Mouse (Mus musculus): Measurements from ENCODE around the gene Uba5. TPM values are rescaled to one million over a fixed set of nuclear protein-coding genes. Genes with fewer than 3 reads are reported as not detected.

Uba5 gene
- polyA plus RNA-seq, 1 experiment from 2014 or later = 46.7 TPM

GRCm38 (mm10) chr9:104088555-104088954, 25.6 kb upstream of the Uba5 start:
- no peak overlapping the region for H3K27ac ChIP-seq
- no peak overlapping the region for H3K9ac ChIP-seq
- no peaks in the 10 kb centered on the region for H3K4me1 ChIP-seq (replicated peaks)
- no peaks in the 10 kb centered on the region for H3K27me3 ChIP-seq (replicated peaks)
- H3K4me2 ChIP-seq (replicated peaks) = no peak overlapping the region
- no peaks in the 10 kb centered on the region for H3K9me3 ChIP-seq
- WGBS = 72% methylated on average over 8 of the region's 8 CpGs
- no peak for ATAC-seq
- no peaks in the 10 kb centered on the region for H3K36me3 ChIP-seq
- no peak overlapping the region for H3K4me3 ChIP-seq (replicated peaks)

DNA sequence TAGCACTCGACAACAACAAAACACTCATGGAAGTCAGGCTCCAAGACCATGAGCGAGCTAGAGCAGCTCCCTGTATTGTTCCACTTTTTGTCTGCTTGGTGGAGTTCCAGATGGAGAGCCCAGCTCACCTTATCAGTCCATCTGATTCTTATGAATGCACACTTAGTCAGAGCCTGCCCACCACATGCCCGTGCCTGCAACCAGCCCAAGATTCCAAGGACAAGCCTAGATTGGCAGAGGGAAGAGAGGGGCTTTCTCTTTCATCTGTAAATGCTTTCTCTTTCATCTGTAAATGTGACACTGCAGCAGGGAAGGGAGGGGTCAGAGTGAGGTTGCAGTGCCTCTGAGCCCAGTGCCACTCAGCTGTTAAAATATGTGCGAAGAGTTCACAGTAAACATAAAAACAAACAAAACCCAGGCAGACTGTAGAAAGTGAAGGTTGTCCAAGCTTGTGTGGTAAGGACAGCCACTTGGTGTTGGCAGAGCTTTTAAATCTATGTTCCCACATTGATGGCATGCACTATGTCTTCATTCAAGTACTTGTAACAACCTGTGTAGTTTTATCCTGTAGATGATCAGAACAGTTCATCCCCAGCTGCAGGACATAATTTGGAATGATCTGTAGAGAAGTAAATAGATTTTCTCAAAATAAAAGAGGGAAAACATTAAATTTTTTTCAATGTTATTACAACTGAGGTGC, 22.9 kb upstream of the Uba5 start:
- Histone ChIP-seq H3K27me3 (replicated peaks) (no peaks in the 10 kb centered on the region), H3K9me3 (no peaks in the 10 kb centered on the region), H3K36me3 (no peaks in the 10 kb centered on the region), H3K9ac (no peak overlapping the region), H3K4me2 (replicated peaks) (no peak overlapping the region), H3K4me3 (replicated peaks) (no peak overlapping the region), H3K27ac (no peak overlapping the region), H3K4me1 (replicated peaks) (no peaks in the 10 kb centered on the region)
- 67% methylated on average over 4 of the region's 4 CpGs for WGBS
- no peak for ATAC-seq

- Histone ChIP-seq H3K27me3 (replicated peaks) (no peaks in the 10 kb centered on the region), H3K36me3 (no peaks in the 10 kb centered on the region), H3K27ac (no peak overlapping the region), H3K4me3 (replicated peaks) (no peak overlapping the region), H3K4me1 (replicated peaks) (no peaks in the 10 kb centered on the region), H3K9me3 (no peaks in the 10 kb centered on the region), H3K4me2 (replicated peaks) (no peak overlapping the region), H3K9ac (no peak overlapping the region)
- ATAC-seq = no peak
- WGBS = 74% methylated on average over 3 of the region's 3 CpGs
Measured at GRCm38 (mm10) chr9:104080038-104080437, 17.1 kb upstream of the Uba5 start.

DNA sequence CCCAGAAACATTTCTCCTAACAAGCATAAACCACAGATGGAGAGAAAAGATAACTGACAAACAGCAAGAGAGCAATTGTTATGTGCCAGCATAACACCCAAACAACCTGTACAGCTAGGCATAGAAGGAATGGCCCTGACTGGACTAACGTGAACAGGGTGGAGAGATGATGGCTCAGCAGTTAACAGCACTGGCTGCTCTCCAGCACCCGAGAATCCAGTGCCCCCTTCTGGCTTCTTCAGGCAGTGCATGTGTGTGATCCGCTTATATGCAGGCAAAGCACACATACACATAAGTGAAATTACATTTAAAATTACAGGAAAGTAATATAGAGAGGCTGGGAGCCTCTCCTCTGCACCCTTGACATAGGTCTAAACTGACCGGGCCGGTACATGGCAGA, 16.4 kb upstream of the Uba5 start:
- Histone ChIP-seq H3K27me3 (replicated peaks) (no peaks in the 10 kb centered on the region), H3K4me1 (replicated peaks) (no peaks in the 10 kb centered on the region), H3K4me2 (replicated peaks) (no peak overlapping the region), H3K9me3 (no peaks in the 10 kb centered on the region), H3K9ac (no peak overlapping the region), H3K36me3 (no peaks in the 10 kb centered on the region), H3K27ac (no peak overlapping the region), H3K4me3 (replicated peaks) (no peak overlapping the region)
- 52% methylated on average over 5 of the region's 5 CpGs for WGBS
- ATAC-seq = peak; percentile 63; the same call in 1 of the 2 replicates

GRCm38 (mm10) chr9:104078780-104079179, 15.8 kb upstream of the Uba5 start:
- H3K27me3 ChIP-seq (replicated peaks) = no peaks in the 10 kb centered on the region

GRCm38 (mm10) chr9:104075808-104076207, 12.9 kb upstream of the Uba5 start:
- Histone ChIP-seq H3K4me2 (replicated peaks) (no peak overlapping the region), H3K4me3 (replicated peaks) (no peak overlapping the region), H3K27ac (no peak overlapping the region), H3K36me3 (no peaks in the 10 kb centered on the region), H3K9ac (no peak overlapping the region), H3K4me1 (replicated peaks) (no peaks in the 10 kb centered on the region), H3K27me3 (replicated peaks) (no peaks in the 10 kb centered on the region), H3K9me3 (no peaks in the 10 kb centered on the region)
- ATAC-seq = no peak
- WGBS = 66% methylated on average over 2 of the region's 2 CpGs

More at GRCm38 (mm10) chr9:104078780-104079179, 15.8 kb upstream of the Uba5 start:
- ATAC-seq = no peak
- no peak overlapping the region for H3K27ac ChIP-seq
- H3K9me3 ChIP-seq = no peaks in the 10 kb centered on the region
- no peaks in the 10 kb centered on the region for H3K4me1 ChIP-seq (replicated peaks)
- H3K4me3 ChIP-seq (replicated peaks) = no peak overlapping the region
- whole genome bisulfite sequencing = 93% methylated on average over 1 of the region's 1 CpGs
- H3K9ac ChIP-seq = no peak overlapping the region
- no peak overlapping the region for H3K4me2 ChIP-seq (replicated peaks)
- no peaks in the 10 kb centered on the region for H3K36me3 ChIP-seq

DNA sequence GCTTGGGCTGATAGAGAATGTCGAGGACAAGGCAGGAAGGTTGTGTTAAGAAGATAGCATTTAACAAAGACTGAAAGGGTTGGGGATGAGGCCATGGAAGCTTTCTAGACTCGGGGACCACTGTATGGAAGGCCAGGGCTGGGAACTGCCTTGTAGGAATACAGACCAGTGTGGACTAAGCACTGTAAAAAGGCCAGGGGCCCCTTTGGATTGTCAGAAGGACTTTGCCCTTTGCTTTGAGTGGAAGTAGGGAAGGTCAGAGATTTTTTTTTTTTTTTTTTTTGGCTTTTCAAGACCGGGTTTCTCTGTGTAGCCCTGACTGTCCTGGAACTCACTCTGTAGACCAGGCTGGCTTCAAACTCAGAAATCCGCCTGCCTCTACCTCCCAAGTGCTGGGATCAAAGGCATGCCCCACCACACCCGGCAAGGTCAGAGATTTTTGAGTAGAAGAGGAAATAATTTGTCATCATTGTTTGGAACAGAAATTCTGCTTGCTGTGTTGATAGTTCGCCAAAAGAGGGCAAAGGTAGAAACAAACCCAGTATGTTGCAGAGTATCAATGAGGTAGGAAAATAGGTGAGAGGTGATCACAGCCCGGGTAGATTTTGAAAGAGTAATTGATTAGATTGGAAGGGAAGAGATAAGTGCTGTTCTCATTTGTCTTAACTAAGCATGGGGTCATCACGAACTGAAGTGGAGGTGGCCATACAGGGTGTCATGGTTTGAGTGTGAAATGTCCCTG, 8.1 kb upstream of the Uba5 start:
- Histone ChIP-seq H3K9me3 (no peaks in the 10 kb centered on the region), H3K4me2 (replicated peaks) (no peak overlapping the region), H3K9ac (no peak overlapping the region), H3K36me3 (no peaks in the 10 kb centered on the region), H3K4me1 (replicated peaks) (no peaks in the 10 kb centered on the region), H3K4me3 (replicated peaks) (no peak overlapping the region), H3K27me3 (replicated peaks) (no peaks in the 10 kb centered on the region), H3K27ac (no peak overlapping the region)
- peak; percentile 85 for ATAC-seq
- WGBS = 70% methylated on average over 8 of the region's 8 CpGs

GRCm38 (mm10) chr9:104070241-104070640, 7.3 kb upstream of the Uba5 start:
- no peak overlapping the region for H3K4me2 ChIP-seq (replicated peaks)
- WGBS = 74% methylated on average over 4 of the region's 4 CpGs
- no peak overlapping the region for H3K9ac ChIP-seq
- no peaks in the 10 kb centered on the region for H3K4me1 ChIP-seq (replicated peaks)
- no peaks in the 10 kb centered on the region for H3K27me3 ChIP-seq (replicated peaks)
- no peak overlapping the region for H3K27ac ChIP-seq
- ATAC-seq = no peak
- H3K4me3 ChIP-seq (replicated peaks) = no peak overlapping the region
- no peaks in the 10 kb centered on the region for H3K9me3 ChIP-seq
- no peaks in the 10 kb centered on the region for H3K36me3 ChIP-seq

DNA sequence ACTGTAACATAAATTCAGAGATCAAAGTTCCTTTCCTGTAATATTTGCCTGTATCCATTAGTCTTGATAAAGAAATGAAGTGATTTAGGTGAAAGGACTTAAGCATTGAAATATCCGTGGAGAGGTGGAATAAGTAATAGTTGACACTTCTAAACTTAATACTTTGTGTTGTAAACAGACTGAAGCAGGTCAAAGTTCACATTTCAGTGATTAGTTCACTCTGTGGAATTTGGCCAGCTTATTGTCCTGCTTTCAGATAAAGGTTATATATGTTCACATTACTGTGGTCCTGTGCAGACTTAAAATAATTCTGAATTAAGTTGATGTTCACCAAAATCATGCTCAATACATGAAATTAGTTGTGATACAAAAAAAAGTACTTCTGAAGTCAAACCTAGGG, 1.6 kb upstream of the Uba5 start:
- Histone ChIP-seq H3K4me3 (replicated peaks) (no peak overlapping the region), H3K4me2 (replicated peaks) (no peak overlapping the region; the same call in 1 of the 2 replicates), H3K36me3 (peaks cover 5% of the 10 kb centered on the region), H3K27ac (no peak overlapping the region), H3K9me3 (no peaks in the 10 kb centered on the region), H3K4me1 (replicated peaks) (peaks cover 6% of the 10 kb centered on the region), H3K9ac (no peak overlapping the region), H3K27me3 (replicated peaks) (no peaks in the 10 kb centered on the region)
- ATAC-seq = no peak
- WGBS = 11% methylated on average over 1 of the region's 1 CpGs

DNA sequence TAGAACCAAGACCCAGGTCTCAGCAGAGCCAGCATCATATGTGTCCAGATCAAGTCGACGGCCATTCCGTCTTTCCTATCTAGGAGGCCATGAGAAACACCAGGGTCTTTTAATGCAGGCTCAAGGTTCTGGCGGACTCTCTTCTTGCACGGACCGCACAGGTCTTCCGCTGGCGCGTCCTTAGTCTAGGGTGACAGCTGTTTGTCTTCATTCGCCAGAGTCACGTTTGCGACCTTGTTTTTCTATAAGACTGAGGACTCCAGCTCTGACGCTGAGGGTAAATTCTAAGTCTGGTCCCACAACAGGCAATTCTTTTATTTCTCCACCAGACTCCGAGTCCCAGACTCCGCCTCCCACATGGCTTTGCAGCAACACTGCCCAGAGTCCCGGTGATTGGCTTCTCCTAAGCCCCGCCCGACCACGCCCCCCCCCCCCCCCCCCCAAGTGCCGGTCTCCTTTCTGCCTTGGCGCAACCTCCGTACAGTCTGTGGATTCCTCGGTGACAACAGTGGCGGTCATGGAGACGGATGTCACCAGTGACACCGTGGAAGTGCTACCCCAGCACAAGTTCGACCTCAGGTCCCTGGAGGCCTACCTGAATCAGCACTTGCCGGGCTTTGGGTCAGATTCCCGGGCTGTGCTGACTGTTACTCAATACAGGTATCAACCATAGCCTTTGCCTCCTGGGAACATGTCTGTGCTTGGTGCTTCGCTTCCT, 469 bp upstream of the Uba5 start, which contains the start of gene Acad11:
Acad11 (plus strand) TSS at position 134 of the 718 bp plus-strand sequence.
- WGBS = under 1% methylated on average over 25 of the region's 30 CpGs
- Histone ChIP-seq H3K27ac (0 out of 2 replicates have a peak within 1 kb of the TSS, but pooled peaks have one; percentile 42), H3K4me3 (replicated peaks) (peak within 1 kb of the TSS; percentile 100), H3K9ac (peak within 1 kb of the TSS; percentile 84), H3K9me3 (no peaks in the 10 kb centered on the region), H3K4me1 (replicated peaks) (peaks cover 6% of the 10 kb centered on the region), H3K4me2 (replicated peaks) (peak within 1 kb of the TSS; percentile 93), H3K27me3 (replicated peaks) (no peaks in the 10 kb centered on the region), H3K36me3 (peaks cover 6% of the 10 kb centered on the region)
- ATAC-seq = peak; percentile 97

DNA sequence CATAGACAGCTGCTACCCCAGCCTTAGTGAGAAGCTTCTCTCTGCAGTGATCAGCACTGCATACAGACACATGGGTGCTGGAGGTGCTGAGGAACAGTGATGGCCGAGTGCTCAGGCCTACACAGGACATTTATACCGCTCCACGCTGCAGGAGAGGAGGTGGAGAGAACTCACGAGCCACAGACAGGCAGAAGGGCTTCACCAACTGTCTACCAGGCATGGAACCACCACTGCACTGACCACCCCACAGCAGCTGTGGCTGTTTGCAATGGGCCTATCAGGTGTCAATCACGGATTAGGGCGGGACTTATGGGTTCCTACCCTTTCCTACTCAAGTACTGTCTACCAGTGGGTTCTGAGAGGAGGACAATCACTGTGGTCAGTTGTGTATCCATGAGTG, 11.9 kb downstream of the Uba5 start:
- no peaks in the 10 kb centered on the region for H3K27me3 ChIP-seq (replicated peaks)
- no peak for ATAC-seq
- 95% methylated on average over 6 of the region's 6 CpGs for WGBS

DNA sequence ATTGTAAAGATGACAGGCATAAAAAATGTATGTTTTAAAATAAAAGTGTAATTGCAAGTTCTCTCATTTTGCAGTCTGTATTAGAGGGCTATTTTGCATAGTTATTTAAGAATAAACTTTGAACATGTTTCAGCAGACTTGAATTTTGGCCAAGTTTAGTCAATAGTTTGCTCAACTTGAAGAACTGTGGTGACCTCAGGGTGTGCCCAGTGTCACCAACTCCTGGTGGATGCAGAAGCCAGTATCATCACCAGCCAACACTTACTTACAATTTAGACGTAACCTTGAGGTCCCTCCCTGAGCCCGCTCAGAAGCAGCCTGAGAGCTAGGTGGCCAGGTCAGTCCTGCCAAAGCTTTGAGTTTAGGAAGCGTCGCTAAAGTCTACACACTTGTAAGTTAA, 19.3 kb downstream of the Uba5 start:
- 83% methylated on average over 4 of the region's 4 CpGs for WGBS
- Histone ChIP-seq H3K36me3 (peaks cover 13% of the 10 kb centered on the region), H3K9me3 (no peaks in the 10 kb centered on the region), H3K4me3 (replicated peaks) (no peak overlapping the region), H3K4me1 (replicated peaks) (no peaks in the 10 kb centered on the region), H3K4me2 (replicated peaks) (no peak overlapping the region), H3K9ac (no peak overlapping the region), H3K27me3 (replicated peaks) (no peaks in the 10 kb centered on the region), H3K27ac (no peak overlapping the region)
- no peak for ATAC-seq

More for the DNA sequence above, 11.9 kb downstream of the Uba5 start:
- Histone ChIP-seq H3K4me2 (replicated peaks) (no peak overlapping the region), H3K36me3 (peaks cover 44% of the 10 kb centered on the region), H3K9ac (no peak overlapping the region), H3K27ac (no peak overlapping the region), H3K9me3 (no peaks in the 10 kb centered on the region), H3K4me1 (replicated peaks) (no peaks in the 10 kb centered on the region), H3K4me3 (replicated peaks) (no peak overlapping the region)

Data from intestine, embryonic 15.5 days (tissue).